Mouse (Mus musculus) thymus, adult 2 months (tissue): Measurements from ENCODE around the gene Ubash3a.

Experiments used
- CTCF ChIP-seq: fragments of 200-500 bp; IDR thresholded peaks from 2 replicates; pipeline ENCODE4 v1.5.1; 2012; ENCODE audit warnings: mild to moderate bottlenecking, control low read depth, low read length, moderate library complexity, borderline replicate concordance; ENCODE audit not compliant: control insufficient read depth, poor library complexity, insufficient read depth; ENCODE audit errors: extremely low read depth
- POLR2A ChIP-seq: fragments of 200-500 bp; IDR thresholded peaks from 2 replicates; pipeline ENCODE4 v1.6.1; 2012; ENCODE audit warnings: mild to moderate bottlenecking, low read length, control low read depth, moderate library complexity; ENCODE audit not compliant: control insufficient read depth, poor library complexity, insufficient read depth; ENCODE audit errors: extremely low read depth

GRCm38 (mm10) chr17:31295215-31295891 lies 87.7 kb downstream of the Ubash3a start:
- TF ChIP-seq CTCF (peak; percentile 84), POLR2A (peak; percentile 17; the same call in 1 of the 2 replicates)
